Mouse (Mus musculus) CH12.LX (cell line): ENCODE data around the gene Prrg2. TPM values are rescaled to one million over a fixed set of nuclear protein-coding genes. Genes with fewer than 3 reads are reported as not detected.

Source experiments
- DNase-seq: peaks from one replicate; pipeline ENCODE4 v3.0.0-alpha.2; 2013; ENCODE audit errors: extremely low read depth
- H3K27ac ChIP-seq: 2 replicates; pipeline ENCODE4 v1.5.1; 2012; ENCODE audit warnings: low read depth, mild to moderate bottlenecking, control low read depth, moderate library complexity; ENCODE audit not compliant: insufficient read depth
- H3K27me3 ChIP-seq: replicated peaks from 2 replicates; pipeline ENCODE3; 2012; ENCODE audit warnings: inconsistent platforms
- H3K36me3 ChIP-seq, 2 experiments: replicated peaks in 1 of 2; 2 replicates each; pipeline versions ENCODE3 to v1.6.1; 2012; ENCODE audit warnings: inconsistent platforms in 1 of 2, low read length in 1 of 2, mild to moderate bottlenecking in 1 of 2, mixed read lengths in 1 of 2, moderate library complexity in 1 of 2; ENCODE audit not compliant: control insufficient read depth in 1 of 2, insufficient read depth in 1 of 2
- H3K4me1 ChIP-seq, 2 experiments: 2 replicates each; pipeline ENCODE4 v1.6.1; 2012; ENCODE audit warnings: inconsistent platforms in 1 of 2, moderate library complexity in 1 of 2; ENCODE audit not compliant: insufficient read depth in 2 of 2, control insufficient read depth in 1 of 2
- H3K4me2 ChIP-seq: 2 replicates; pipeline ENCODE4 v1.6.1; 2012; ENCODE audit warnings: low read depth, mild to moderate bottlenecking, control low read depth; ENCODE audit not compliant: poor library complexity, insufficient read depth, severe bottlenecking
- H3K4me3 ChIP-seq, 3 experiments: fragments of 150-350 bp in 1 of 3; sonication (generic) in 1 of 3; replicated peaks in 1 of 3; 2 replicates each; pipeline versions ENCODE3 to v1.5.1; 2011 to 2012; ENCODE audit warnings: low read depth in 2 of 3, low read length in 2 of 3, mild to moderate bottlenecking in 2 of 3, moderate library complexity in 2 of 3, control low read depth in 1 of 3, improper control_type of control experiment in 1 of 3, inconsistent platforms in 1 of 3, mixed read lengths in 1 of 3; ENCODE audit not compliant: poor library complexity in 1 of 3
- H3K79me2 ChIP-seq: replicated peaks from 2 replicates; pipeline ENCODE4 v1.6.1; 2012; ENCODE audit warnings: mild to moderate bottlenecking, moderate library complexity; ENCODE audit not compliant: control insufficient read depth, poor library complexity, insufficient read depth, severe bottlenecking; ENCODE audit errors: extremely low read depth
- H3K9ac ChIP-seq: 2 replicates; pipeline ENCODE4 v1.6.1; 2012; ENCODE audit warnings: low read depth, mild to moderate bottlenecking, control low read depth, moderate library complexity; ENCODE audit not compliant: insufficient read depth
- H3K9me3 ChIP-seq: replicated peaks from 2 replicates; pipeline ENCODE3; 2012; ENCODE audit warnings: low read length, inconsistent platforms, mixed read lengths
- CHD1 ChIP-seq: IDR thresholded peaks from 2 replicates; pipeline ENCODE4 v1.6.1; 2012; ENCODE audit warnings: low read depth, low read length, improper control_type of control experiment, inconsistent platforms
- E2F4 ChIP-seq: IDR thresholded peaks from 2 replicates; pipeline ENCODE4 v1.6.1; 2011; ENCODE audit warnings: low read depth, low read length, improper control_type of control experiment; ENCODE audit not compliant: insufficient replicate concordance
- EP300 ChIP-seq: IDR thresholded peaks from 2 replicates; pipeline ENCODE4 v1.6.1; 2011; ENCODE audit warnings: low read length, improper control_type of control experiment
- ETS1 ChIP-seq: conservative IDR thresholded peaks from 2 replicates; pipeline ENCODE4 v1.6.1; 2012; ENCODE audit warnings: low read depth, mild to moderate bottlenecking, inconsistent platforms, low read length, improper control_type of control experiment, moderate library complexity
- HCFC1 ChIP-seq: IDR thresholded peaks from 2 replicates; pipeline ENCODE4 v1.6.1; 2012; ENCODE audit warnings: low read depth, mild to moderate bottlenecking, inconsistent platforms, low read length, improper control_type of control experiment
- JUN ChIP-seq: IDR thresholded peaks from 2 replicates; pipeline ENCODE4 v1.6.1; 2011; ENCODE audit warnings: low read depth, mild to moderate bottlenecking, low read length, improper control_type of control experiment, moderate library complexity; ENCODE audit not compliant: insufficient read depth
- JUND ChIP-seq: conservative IDR thresholded peaks from 2 replicates; pipeline ENCODE4 v1.6.1; 2011; ENCODE audit warnings: low read depth, low read length, improper control_type of control experiment
- KAT2A ChIP-seq: IDR thresholded peaks from 2 replicates; pipeline ENCODE4 v1.6.1; 2012; ENCODE audit warnings: low read length, improper control_type of control experiment, inconsistent platforms; ENCODE audit not compliant: insufficient replicate concordance
- MAFK ChIP-seq: IDR thresholded peaks from 2 replicates; pipeline ENCODE4 v1.6.1; 2011; ENCODE audit warnings: low read length, improper control_type of control experiment; ENCODE audit not compliant: insufficient replicate concordance
- MAX ChIP-seq: IDR thresholded peaks from 2 replicates; pipeline ENCODE4 v1.6.1; 2011; ENCODE audit warnings: low read length, improper control_type of control experiment
- MAZ ChIP-seq: IDR thresholded peaks from 2 replicates; pipeline ENCODE4 v1.6.1; 2012; ENCODE audit warnings: low read depth, mild to moderate bottlenecking, inconsistent platforms, low read length, improper control_type of control experiment, moderate library complexity
- MEF2A ChIP-seq: IDR thresholded peaks from 2 replicates; pipeline ENCODE4 v1.6.1; 2014; ENCODE audit warnings: low read depth, mild to moderate bottlenecking, inconsistent platforms, low read length, improper control_type of control experiment, borderline replicate concordance
- MXI1 ChIP-seq: IDR thresholded peaks from 2 replicates; pipeline ENCODE4 v1.6.1; 2011; ENCODE audit warnings: mild to moderate bottlenecking, low read depth, low read length, improper control_type of control experiment
- NELFE ChIP-seq: IDR thresholded peaks from 2 replicates; pipeline ENCODE4 v1.6.1; 2011; ENCODE audit warnings: low read depth, low read length, improper control_type of control experiment
- PAX5 ChIP-seq: IDR thresholded peaks from 2 replicates; pipeline ENCODE4 v1.6.1; 2012; ENCODE audit warnings: low read length, inconsistent platforms, mixed read lengths
- POLR2AphosphoS2 ChIP-seq: IDR thresholded peaks from 2 replicates; pipeline ENCODE4 v1.6.1; 2011; ENCODE audit warnings: low read depth, low read length, improper control_type of control experiment
- SIN3A ChIP-seq: IDR thresholded peaks from 2 replicates; pipeline ENCODE4 v1.6.1; 2012; ENCODE audit warnings: low read length, improper control_type of control experiment, inconsistent platforms
- SMC3 ChIP-seq: IDR thresholded peaks from 2 replicates; pipeline ENCODE4 v1.6.1; 2011; ENCODE audit warnings: low read depth, low read length, improper control_type of control experiment
- TBP ChIP-seq: conservative IDR thresholded peaks from 2 replicates; pipeline ENCODE4 v1.6.1; 2011; ENCODE audit warnings: low read depth, low read length, improper control_type of control experiment
- USF1 ChIP-seq: IDR thresholded peaks from 2 replicates; pipeline ENCODE4 v1.6.1; 2014; ENCODE audit warnings: low read depth, mild to moderate bottlenecking, inconsistent platforms, low read length, improper control_type of control experiment
- ZNF384 ChIP-seq: IDR thresholded peaks from 2 replicates; pipeline ENCODE4 v1.6.1; 2012; ENCODE audit warnings: low read depth, low read length, improper control_type of control experiment, inconsistent platforms
- dilution Hi-C: fragments of 300-500 bp; cut with MboI; formaldehyde crosslinking; loops from 2 replicates; pipeline ENCODE4 v1.14.3; 2020; ENCODE audit warnings: low sequenced_read_pairs; ENCODE audit not compliant: extremely low pct_unique_long_range_greater_than_20kb, extremely low pct_ligation_motif_present
- in situ Hi-C: fragments of 300-500 bp; cut with MboI; formaldehyde crosslinking; loops from 3 replicates; pipeline ENCODE4 v1.14.3; 2019; ENCODE audit warnings: low sequenced_read_pairs, low pct_ligation_motif_present, low pct_unique_long_range_greater_than_20kb, mixed read lengths
- polyA plus RNA-seq: library from polyadenylated mRNA; unstranded; fragments of >175 nt; gene quantifications from 2 replicates; pipeline ENCODE4 v1.2.1, GENCODE M21; 2012; ENCODE audit warnings: low read depth; ENCODE audit not compliant: insufficient read length
- total RNA-seq, 2 experiments: library from RNA; depleted of rRNA; stranded (reverse); fragments of 300-350 nt in 1 of 2; fragments of >200 nt in 1 of 2; gene quantifications; 2 replicates each; pipeline ENCODE4 v1.2.3; 2012 to 2014

Gene Prrg2
- total and polyA plus RNA-seq, 3 experiments, result 6.7 to 7.2 (median 7.1) TPM

DNA sequence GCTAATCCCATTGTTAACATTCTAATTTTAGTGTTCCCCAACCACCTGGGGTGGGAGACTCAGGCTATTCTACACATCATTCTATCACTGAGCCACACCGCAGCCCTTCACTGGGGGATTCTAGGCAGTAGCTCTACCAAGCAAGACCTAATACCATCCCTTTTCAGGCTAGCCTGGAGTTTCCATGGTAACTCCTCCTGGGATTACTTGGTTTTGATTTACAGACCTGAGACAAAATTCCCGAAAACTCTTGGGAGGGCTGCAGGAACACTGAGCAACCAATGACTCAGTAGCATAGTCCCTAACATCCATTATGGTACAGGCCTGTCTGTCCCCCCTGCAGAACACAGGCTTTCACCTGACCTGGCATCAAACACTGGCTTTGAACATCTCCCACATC, 36.2 kb downstream of the Prrg2 start:
- no peak overlapping the region for H3K27ac ChIP-seq
- H3K27me3 ChIP-seq, result no peaks in the 10 kb centered on the region
- H3K9ac ChIP-seq, result no peak overlapping the region
- peaks cover 33 to 66% of the 10 kb centered on the region in 2 experiments for H3K36me3 ChIP-seq
- no peak for DNase-seq
- no peaks in the 10 kb centered on the region for H3K9me3 ChIP-seq
- no peak for TF ChIP-seq MAFK
- no peak for TF ChIP-seq TBP
- no peak for TF ChIP-seq USF1
- TF ChIP-seq HCFC1, result no peak
- TF ChIP-seq EP300, result no peak
- no peak for TF ChIP-seq ZNF384
- TF ChIP-seq JUND, result no peak
- no peak for TF ChIP-seq SIN3A
- TF ChIP-seq ETS1, result no peak
- TF ChIP-seq NELFE, result no peak
- TF ChIP-seq KAT2A, result no peak
- TF ChIP-seq MAZ, result no peak
- dilution Hi-C loops (no loop called here), in situ Hi-C loops (no loop called here)
- no peaks in the 10 kb centered on the region for H3K79me2 ChIP-seq
- no peak overlapping the region for H3K4me2 ChIP-seq
- no peak overlapping the region for H3K4me3 ChIP-seq
- no peaks in the 10 kb centered on the region; a peak in 1 of 4 replicates for H3K4me1 ChIP-seq

DNA sequence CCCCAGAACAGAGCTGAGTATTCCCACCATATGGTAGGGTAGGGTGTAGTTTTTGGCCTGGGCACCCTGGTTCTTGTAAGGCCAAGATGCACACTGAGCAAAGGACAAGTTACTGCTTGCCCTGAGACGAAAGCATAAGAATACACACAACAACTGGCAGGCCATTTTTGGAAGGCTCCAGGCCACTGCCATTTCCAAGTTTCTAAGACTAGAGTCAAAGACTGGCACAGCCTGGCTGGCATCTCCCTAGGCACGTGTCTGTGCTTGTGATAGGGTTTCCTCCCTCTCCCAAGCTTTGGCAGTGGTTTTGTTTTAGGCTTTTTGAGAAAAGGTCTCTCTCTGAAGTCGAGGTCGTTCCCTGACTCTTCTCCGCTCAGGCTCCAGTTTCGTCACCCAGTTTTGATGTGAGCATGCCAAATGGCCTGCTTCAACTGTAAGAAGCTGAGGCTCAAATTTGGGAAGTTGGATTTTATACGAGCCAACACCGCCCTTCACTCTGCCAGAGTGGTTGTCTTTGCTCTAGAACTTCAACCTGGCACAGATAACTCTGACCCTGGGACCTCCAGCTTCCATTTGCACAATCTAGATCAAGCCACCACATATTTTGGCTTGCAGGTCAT, 36.8 kb downstream of the Prrg2 start:
- Histone ChIP-seq H3K27ac (no peak overlapping the region), H3K4me3 (no peak overlapping the region), H3K79me2 (no peaks in the 10 kb centered on the region), H3K27me3 (no peaks in the 10 kb centered on the region), H3K36me3 (peaks cover 27 to 66% of the 10 kb centered on the region in 2 experiments), H3K4me1 (no peaks in the 10 kb centered on the region; a peak in 1 of 4 replicates), H3K4me2 (no peak overlapping the region), H3K9ac (no peak overlapping the region), H3K9me3 (no peaks in the 10 kb centered on the region)
- in situ Hi-C loops, result no loop called here
- DNase-seq, result no peak
- dilution Hi-C loops, result no loop called here
- no peak for TF ChIP-seq CHD1
- TF ChIP-seq MAX, result no peak
- no peak for TF ChIP-seq JUND
- no peak for TF ChIP-seq SMC3
- TF ChIP-seq POLR2AphosphoS2, result no peak
- TF ChIP-seq MEF2A, result no peak
- TF ChIP-seq JUN, result no peak
- no peak for TF ChIP-seq E2F4
- TF ChIP-seq MXI1, result no peak
- TF ChIP-seq TBP, result no peak
- no peak for TF ChIP-seq ETS1
- TF ChIP-seq PAX5, result no peak
